Mouse (Mus musculus): ENCODE results near the gene Npas3. TPM values are rescaled to one million over a fixed set of nuclear protein-coding genes. Genes with fewer than 3 reads are reported as not detected.

The Npas3 gene
- polyA plus RNA-seq, 1 experiment from 2014 or later: 27.9 TPM

DNA sequence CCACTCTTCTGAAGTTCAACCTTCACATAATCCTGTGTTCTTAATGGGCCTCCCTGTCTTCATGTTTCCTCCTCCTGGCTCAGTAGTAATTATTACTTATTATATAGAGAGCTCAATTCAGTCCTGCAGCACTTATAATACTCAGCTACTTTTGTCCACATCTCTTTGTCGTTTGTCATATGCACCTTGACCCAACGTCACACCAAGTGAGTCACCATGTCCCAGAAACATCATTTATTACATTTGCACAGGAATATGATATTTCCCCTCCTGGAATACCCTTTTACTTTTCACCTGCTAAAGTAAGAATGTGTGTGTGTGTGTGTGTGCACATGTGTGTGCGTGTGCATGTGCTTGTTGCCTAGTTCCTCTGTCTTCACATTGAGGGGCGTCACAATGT lies 161.2 kb downstream of the Npas3 start:
- no peaks in the 10 kb centered on the region for H3K36me3 ChIP-seq (ENCODE audit: control insufficient read depth, insufficient read depth, low read length)
- ATAC-seq: no peak
- H3K9ac ChIP-seq (ENCODE audit: low read depth, low read length): no peak overlapping the region
- no peak overlapping the region for H3K4me2 ChIP-seq (ENCODE audit: low read length)
- H3K9me3 ChIP-seq (replicated peaks; ENCODE audit: control insufficient read depth, low read length, poor library complexity, severe bottlenecking): no peaks in the 10 kb centered on the region
- H3K4me3 ChIP-seq (ENCODE audit: low read depth, low read length): no peak overlapping the region
- peaks cover 15% of the 10 kb centered on the region for H3K4me1 ChIP-seq (ENCODE audit: control insufficient read depth, insufficient read depth, low read length)
- H3K27me3 ChIP-seq (ENCODE audit: control insufficient read depth, insufficient read depth, low read depth, low read length): no peaks in the 10 kb centered on the region
- WGBS: 88% methylated on average over 4 of the region's 4 CpGs
- H3K27ac ChIP-seq (ENCODE audit: low read length): no peak overlapping the region

DNA sequence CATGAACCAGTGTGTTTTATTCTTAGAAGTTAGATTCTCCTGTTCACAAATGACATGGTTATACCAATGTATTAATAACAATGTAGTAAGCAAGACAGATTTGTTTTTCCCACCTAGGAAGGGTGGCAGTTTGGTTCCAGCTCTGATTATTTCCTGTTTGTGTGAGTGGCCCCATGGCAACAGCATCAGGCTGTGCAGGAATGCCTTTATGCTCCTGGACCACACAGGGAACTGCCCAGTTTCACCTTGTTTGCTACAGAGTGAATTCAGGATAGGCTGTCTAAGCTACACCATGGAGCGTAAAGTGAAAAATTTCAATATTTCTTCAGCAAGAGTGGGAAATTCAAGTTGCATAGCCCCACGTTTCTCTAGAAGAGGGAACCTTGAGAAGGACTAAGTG lies 162.2 kb downstream of the Npas3 start:
- H3K4me2 ChIP-seq (ENCODE audit: low read length): no peak overlapping the region
- no peak for ATAC-seq
- no peak overlapping the region for H3K27ac ChIP-seq (ENCODE audit: low read length)
- no peaks in the 10 kb centered on the region for H3K9me3 ChIP-seq (replicated peaks; ENCODE audit: control insufficient read depth, low read length, poor library complexity, severe bottlenecking)
- no peak overlapping the region for H3K9ac ChIP-seq (ENCODE audit: low read depth, low read length)
- no peaks in the 10 kb centered on the region for H3K27me3 ChIP-seq (ENCODE audit: control insufficient read depth, insufficient read depth, low read depth, low read length)
- WGBS: 62% methylated on average over 2 of the region's 2 CpGs
- H3K4me1 ChIP-seq (ENCODE audit: control insufficient read depth, insufficient read depth, low read length): peaks cover 15% of the 10 kb centered on the region
- no peaks in the 10 kb centered on the region for H3K36me3 ChIP-seq (ENCODE audit: control insufficient read depth, insufficient read depth, low read length)
- no peak overlapping the region for H3K4me3 ChIP-seq (ENCODE audit: low read depth, low read length)

DNA sequence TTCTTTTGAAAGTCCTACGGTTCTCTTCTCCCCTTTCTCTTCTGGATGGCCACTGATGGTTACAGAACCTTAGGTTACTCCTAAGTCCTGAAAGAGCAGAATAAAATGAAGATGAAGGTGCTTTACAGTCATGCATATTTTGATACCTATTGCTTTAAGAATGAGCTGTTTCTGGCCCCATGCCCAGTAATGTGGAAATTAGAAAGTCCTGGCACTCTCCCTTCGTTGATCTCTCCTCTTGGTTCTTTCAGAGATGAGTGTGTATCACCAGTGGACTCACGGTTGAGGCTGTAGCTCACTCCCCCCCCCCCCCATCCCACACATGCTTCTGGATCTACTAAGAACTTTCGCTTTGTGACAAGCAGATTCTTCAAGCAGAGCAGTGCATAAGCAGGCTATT lies 167.6 kb downstream of the Npas3 start:
- WGBS: 51% methylated on average over 4 of the region's 4 CpGs

DNA sequence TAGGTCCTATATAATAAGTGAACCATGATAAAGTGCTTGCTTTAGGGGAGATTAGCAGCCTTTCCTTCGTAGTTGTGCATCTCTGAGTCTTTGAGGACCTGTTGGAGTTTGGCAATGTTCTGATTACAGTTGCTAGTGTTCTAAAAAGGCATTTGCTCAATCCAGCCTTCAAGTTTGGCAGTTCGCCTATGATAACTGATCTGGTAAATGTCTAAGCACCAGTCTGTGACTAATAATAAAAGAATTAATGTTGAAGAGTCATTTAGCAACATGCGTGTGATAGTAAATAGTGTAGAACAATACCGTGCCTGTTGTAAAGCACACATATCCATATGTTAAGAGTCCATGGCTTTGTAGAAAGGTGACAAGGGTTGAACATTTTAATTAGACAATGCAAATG lies 173.2 kb downstream of the Npas3 start:
- no peak for ATAC-seq
- peaks cover 14% of the 10 kb centered on the region for H3K4me1 ChIP-seq (ENCODE audit: control insufficient read depth, insufficient read depth, low read length)
- 64% methylated on average over 4 of the region's 4 CpGs for WGBS
- no peaks in the 10 kb centered on the region for H3K9me3 ChIP-seq (replicated peaks; ENCODE audit: control insufficient read depth, low read length, poor library complexity, severe bottlenecking)
- H3K36me3 ChIP-seq (ENCODE audit: control insufficient read depth, insufficient read depth, low read length): no peaks in the 10 kb centered on the region
- H3K4me3 ChIP-seq (ENCODE audit: low read depth, low read length): no peak overlapping the region
- H3K9ac ChIP-seq (ENCODE audit: low read depth, low read length): no peak overlapping the region
- no peak overlapping the region for H3K4me2 ChIP-seq (ENCODE audit: low read length)
- no peaks in the 10 kb centered on the region; the same call in 1 of the 2 replicates for H3K27me3 ChIP-seq (ENCODE audit: control insufficient read depth, insufficient read depth, low read depth, low read length)
- H3K27ac ChIP-seq (ENCODE audit: low read length): no peak overlapping the region

More for the DNA sequence above, 167.6 kb downstream of the Npas3 start:
- Histone ChIP-seq H3K9ac (ENCODE audit: low read depth, low read length) (no peak overlapping the region), H3K4me2 (ENCODE audit: low read length) (no peak overlapping the region), H3K27ac (ENCODE audit: low read length) (no peak overlapping the region), H3K9me3 (replicated peaks; ENCODE audit: control insufficient read depth, low read length, poor library complexity, severe bottlenecking) (no peaks in the 10 kb centered on the region), H3K4me1 (ENCODE audit: control insufficient read depth, insufficient read depth, low read length) (peaks cover 8% of the 10 kb centered on the region), H3K4me3 (ENCODE audit: low read depth, low read length) (no peak overlapping the region), H3K27me3 (ENCODE audit: control insufficient read depth, insufficient read depth, low read depth, low read length) (no peaks in the 10 kb centered on the region; the same call in 1 of the 2 replicates), H3K36me3 (ENCODE audit: control insufficient read depth, insufficient read depth, low read length) (no peaks in the 10 kb centered on the region)
- ATAC-seq: no peak

DNA sequence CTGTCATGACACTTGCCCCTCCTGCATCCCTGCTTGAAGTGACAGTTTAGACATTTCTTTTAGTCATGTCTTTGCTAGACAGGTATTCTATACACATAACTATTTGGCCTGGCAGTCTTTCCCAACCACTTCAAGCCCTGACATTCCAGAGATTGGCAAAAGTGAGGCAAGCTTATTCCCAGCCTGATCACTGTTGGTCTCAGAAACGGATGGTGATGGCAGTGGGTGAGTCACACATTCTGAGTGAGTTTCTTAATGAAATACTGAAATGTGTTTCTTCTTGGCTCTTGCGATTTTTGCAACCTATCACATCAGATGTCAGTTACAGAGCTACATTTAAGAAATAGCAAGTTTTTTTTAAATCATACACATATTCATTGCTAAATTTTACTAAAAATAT lies 175.2 kb downstream of the Npas3 start:
- 81% methylated on average over 2 of the region's 2 CpGs for WGBS
- no peaks in the 10 kb centered on the region; the same call in 1 of the 2 replicates for H3K27me3 ChIP-seq (ENCODE audit: control insufficient read depth, insufficient read depth, low read depth, low read length)
- no peak overlapping the region for H3K27ac ChIP-seq (ENCODE audit: low read length)
- no peak overlapping the region for H3K4me3 ChIP-seq (ENCODE audit: low read depth, low read length)
- no peak overlapping the region for H3K9ac ChIP-seq (ENCODE audit: low read depth, low read length)
- peaks cover 14% of the 10 kb centered on the region for H3K4me1 ChIP-seq (ENCODE audit: control insufficient read depth, insufficient read depth, low read length)
- no peak for ATAC-seq
- no peak overlapping the region for H3K4me2 ChIP-seq (ENCODE audit: low read length)
- H3K36me3 ChIP-seq (ENCODE audit: control insufficient read depth, insufficient read depth, low read length): no peaks in the 10 kb centered on the region
- H3K9me3 ChIP-seq (replicated peaks; ENCODE audit: control insufficient read depth, low read length, poor library complexity, severe bottlenecking): no peaks in the 10 kb centered on the region

DNA sequence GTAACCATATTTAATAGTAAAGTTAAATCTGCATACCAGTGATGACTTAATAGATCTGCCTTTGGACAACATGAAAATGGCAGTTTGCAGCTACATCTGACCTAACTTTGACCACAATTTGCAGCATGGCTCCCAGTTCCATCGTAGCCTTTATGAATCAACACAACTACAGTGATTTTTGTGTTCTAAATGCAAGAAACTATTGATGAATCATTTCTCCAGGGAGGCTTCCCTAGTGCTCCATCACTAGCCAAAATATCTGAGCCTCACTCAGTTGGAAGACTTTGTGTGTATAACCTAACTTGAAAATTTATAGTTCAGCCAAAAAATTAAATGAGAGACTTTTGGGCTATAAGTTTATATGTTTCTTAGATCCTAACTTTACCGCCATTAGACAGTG lies 177.5 kb downstream of the Npas3 start:
- no peaks in the 10 kb centered on the region for H3K27me3 ChIP-seq (ENCODE audit: control insufficient read depth, insufficient read depth, low read depth, low read length)
- H3K9me3 ChIP-seq (replicated peaks; ENCODE audit: control insufficient read depth, low read length, poor library complexity, severe bottlenecking): no peaks in the 10 kb centered on the region
- no peak overlapping the region for H3K9ac ChIP-seq (ENCODE audit: low read depth, low read length)
- H3K4me2 ChIP-seq (ENCODE audit: low read length): no peak overlapping the region
- ATAC-seq: no peak
- H3K36me3 ChIP-seq (ENCODE audit: control insufficient read depth, insufficient read depth, low read length): no peaks in the 10 kb centered on the region
- 94% methylated on average over 2 of the region's 2 CpGs for WGBS
- H3K27ac ChIP-seq (ENCODE audit: low read length): no peak overlapping the region
- no peak overlapping the region for H3K4me3 ChIP-seq (ENCODE audit: low read depth, low read length)
- peaks cover 6% of the 10 kb centered on the region for H3K4me1 ChIP-seq (ENCODE audit: control insufficient read depth, insufficient read depth, low read length)

DNA sequence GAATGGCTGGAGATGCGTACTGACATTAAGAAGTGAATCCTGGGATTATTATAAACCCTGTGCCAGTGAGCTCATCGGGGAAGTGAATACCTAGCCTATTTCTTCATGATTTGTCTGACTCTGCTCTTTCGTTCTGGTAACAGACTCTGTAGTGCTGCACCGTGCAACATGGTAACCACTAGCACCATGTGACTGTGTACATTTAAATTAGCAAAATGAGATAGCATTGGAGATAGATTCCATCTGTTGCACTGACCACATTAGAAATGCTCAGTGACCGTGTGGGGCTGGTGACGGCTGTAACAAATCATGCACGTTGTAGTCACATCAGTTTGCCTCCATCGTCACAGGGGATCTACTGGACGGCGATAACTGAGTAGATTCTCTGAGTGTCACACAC lies 178.7 kb downstream of the Npas3 start:
- H3K4me1 ChIP-seq (ENCODE audit: control insufficient read depth, insufficient read depth, low read length): peaks cover 3% of the 10 kb centered on the region
- ATAC-seq: no peak
- H3K9ac ChIP-seq (ENCODE audit: low read depth, low read length): no peak overlapping the region
- H3K36me3 ChIP-seq (ENCODE audit: control insufficient read depth, insufficient read depth, low read length): no peaks in the 10 kb centered on the region
- no peak overlapping the region for H3K27ac ChIP-seq (ENCODE audit: low read length)
- no peaks in the 10 kb centered on the region for H3K9me3 ChIP-seq (replicated peaks; ENCODE audit: control insufficient read depth, low read length, poor library complexity, severe bottlenecking)
- H3K27me3 ChIP-seq (ENCODE audit: control insufficient read depth, insufficient read depth, low read depth, low read length): no peaks in the 10 kb centered on the region
- H3K4me3 ChIP-seq (ENCODE audit: low read depth, low read length): no peak overlapping the region
- H3K4me2 ChIP-seq (ENCODE audit: low read length): no peak overlapping the region
- 76% methylated on average over 10 of the region's 10 CpGs for WGBS

DNA sequence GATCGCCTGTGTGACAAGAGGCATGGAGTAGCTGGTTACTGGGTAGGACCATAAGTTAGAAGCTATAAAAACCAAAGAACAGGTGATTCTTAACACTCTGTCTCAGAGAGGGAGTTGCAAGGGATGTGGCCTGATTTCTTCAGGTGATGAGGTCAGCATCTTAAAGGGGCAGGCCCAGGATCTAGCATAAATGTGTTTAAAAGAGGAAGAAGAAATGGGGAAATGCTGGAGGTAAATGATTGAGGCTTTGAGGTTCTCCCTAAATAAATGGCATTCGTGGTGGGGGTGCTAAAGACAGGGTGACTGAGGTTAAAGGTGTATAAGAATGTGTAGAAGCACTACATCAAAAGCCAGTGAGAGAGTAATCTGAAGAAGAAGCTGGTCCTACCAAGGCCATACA lies 193.6 kb downstream of the Npas3 start:
- Histone ChIP-seq H3K4me2 (ENCODE audit: low read length) (no peak overlapping the region), H3K27ac (ENCODE audit: low read length) (no peak overlapping the region), H3K27me3 (ENCODE audit: control insufficient read depth, insufficient read depth, low read depth, low read length) (no peaks in the 10 kb centered on the region), H3K4me1 (ENCODE audit: control insufficient read depth, insufficient read depth, low read length) (peaks cover 12% of the 10 kb centered on the region), H3K9ac (ENCODE audit: low read depth, low read length) (no peak overlapping the region), H3K9me3 (replicated peaks; ENCODE audit: control insufficient read depth, low read length, poor library complexity, severe bottlenecking) (no peaks in the 10 kb centered on the region), H3K36me3 (ENCODE audit: control insufficient read depth, insufficient read depth, low read length) (no peaks in the 10 kb centered on the region), H3K4me3 (ENCODE audit: low read depth, low read length) (no peak overlapping the region)
- WGBS: 90% methylated on average over 2 of the region's 2 CpGs
- no peak for ATAC-seq

DNA sequence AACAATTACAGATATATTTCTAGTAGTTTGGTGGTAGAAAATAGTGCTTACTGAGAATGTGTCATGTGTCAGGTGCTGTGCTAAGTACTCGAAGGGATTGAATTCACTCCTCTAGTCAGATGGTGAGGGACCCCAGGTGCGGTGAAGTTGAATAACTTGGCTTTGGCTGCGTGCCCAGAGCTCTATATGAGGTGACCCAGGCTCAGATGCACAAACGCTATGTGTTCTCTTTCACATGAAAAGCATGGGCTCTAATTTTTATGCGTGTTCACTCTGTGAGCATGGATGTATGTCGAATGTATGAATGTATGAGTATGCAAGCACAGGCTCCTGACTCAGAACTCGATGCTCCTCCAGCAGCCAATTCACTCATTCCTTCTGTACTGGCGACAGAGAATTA lies 199.0 kb downstream of the Npas3 start:
- Histone ChIP-seq H3K27me3 (ENCODE audit: control insufficient read depth, insufficient read depth, low read depth, low read length) (no peaks in the 10 kb centered on the region), H3K36me3 (ENCODE audit: control insufficient read depth, insufficient read depth, low read length) (no peaks in the 10 kb centered on the region), H3K9me3 (replicated peaks; ENCODE audit: control insufficient read depth, low read length, poor library complexity, severe bottlenecking) (no peaks in the 10 kb centered on the region), H3K4me1 (ENCODE audit: control insufficient read depth, insufficient read depth, low read length) (peaks cover 17% of the 10 kb centered on the region), H3K4me3 (ENCODE audit: low read depth, low read length) (no peak overlapping the region), H3K4me2 (ENCODE audit: low read length) (no peak overlapping the region), H3K27ac (ENCODE audit: low read length) (no peak overlapping the region), H3K9ac (ENCODE audit: low read depth, low read length) (no peak overlapping the region)
- no peak for ATAC-seq
- 19% methylated on average over 8 of the region's 8 CpGs for WGBS

All from midbrain, embryonic 16.5 days (tissue).